Mouse (Mus musculus): ENCODE measurements around the gene Gpcpd1.

DNA sequence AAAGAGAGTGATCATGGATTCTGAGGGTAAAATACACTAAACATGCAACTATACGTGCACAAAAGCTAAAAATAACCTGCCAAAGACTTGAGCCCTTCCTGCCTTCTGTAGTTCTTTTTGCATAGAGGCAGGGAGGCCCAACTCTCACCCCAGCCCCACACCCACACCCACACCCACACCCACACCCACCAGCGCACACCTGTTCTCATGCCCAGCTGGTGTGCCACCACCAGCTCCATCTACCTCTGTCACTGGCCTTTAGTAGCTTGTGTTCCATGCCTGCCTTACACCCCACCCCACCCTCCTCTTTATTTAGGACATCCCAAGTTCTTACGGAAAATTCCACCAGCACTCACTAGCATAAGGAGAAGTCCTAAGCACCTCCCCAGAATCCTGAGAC lies 89.2 kb downstream of the Gpcpd1 start:
- TF ChIP-seq CTCF (IDR thresholded peaks at IDR 0.05; ENCODE audit: control insufficient read depth, insufficient read depth, insufficient replicate concordance, low read depth, low read length) (no peak), POLR2A (IDR thresholded peaks at IDR 0.05; ENCODE audit: control insufficient read depth, low read depth, low read length) (no peak)

Measured in testis, adult 2 months (tissue).